Mouse (Mus musculus) heart, embryonic 13.5 days (tissue): Measurements from ENCODE around the gene Tceal3. TPM values are rescaled to one million over a fixed set of nuclear protein-coding genes. Genes with fewer than 3 reads are reported as not detected.
"Not testable (repeated sequence)": the region's sequence is repeated elsewhere in the genome, so short reads cannot be mapped to it uniquely, and the experiment has no call there.

Experiments
- ATAC-seq: fragments of 200-750 bp; cut with Nextera tagmentation; 2 replicates; pipeline ENCODE4 v1.8.0; 2017; ENCODE audit warnings: moderate TSS enrichment; ENCODE audit not compliant: insufficient number of reproducible peaks, low FRiP score, low TSS enrichment; ENCODE audit errors: extremely low read depth
- H3K27ac ChIP-seq: fragments of 300-500 bp; sonication (generic); replicated peaks from 2 replicates; pipeline ENCODE4 v1.5.1; 2015; ENCODE audit warnings: moderate library complexity, mild to moderate bottlenecking, inconsistent platforms
- H3K27me3 ChIP-seq: fragments of 300-500 bp; sonication (generic); replicated peaks from 2 replicates; pipeline ENCODE4 v1.6.1; 2015; ENCODE audit warnings: mild to moderate bottlenecking, inconsistent platforms
- H3K36me3 ChIP-seq: fragments of 300-500 bp; sonication (generic); 2 replicates; pipeline ENCODE4 v1.6.1; 2015; ENCODE audit warnings: mild to moderate bottlenecking, inconsistent platforms
- H3K4me1 ChIP-seq: fragments of 300-500 bp; sonication (generic); 2 replicates; pipeline ENCODE4 v1.6.1; 2015; ENCODE audit warnings: inconsistent platforms
- H3K4me2 ChIP-seq: fragments of 300-500 bp; sonication (generic); 2 replicates; pipeline ENCODE4 v1.6.1; 2015; ENCODE audit warnings: inconsistent platforms, mild to moderate bottlenecking, moderate library complexity
- H3K4me3 ChIP-seq: fragments of 300-500 bp; sonication (generic); 2 replicates; pipeline ENCODE4 v1.5.1; 2015; ENCODE audit warnings: moderate library complexity, mild to moderate bottlenecking, inconsistent platforms
- H3K9ac ChIP-seq: fragments of 300-500 bp; sonication (generic); 2 replicates; pipeline ENCODE4 v1.6.1; 2015; ENCODE audit warnings: inconsistent platforms, mild to moderate bottlenecking, moderate library complexity
- H3K9me3 ChIP-seq: fragments of 300-500 bp; sonication (generic); 2 replicates; pipeline ENCODE4 v1.6.1; 2016; ENCODE audit warnings: inconsistent platforms
- WGBS: fragments of 180-500 bp; shearing (Covaris S2); methylation state at CpG from one replicate; pipeline ENCODE4 v1.1.7; 2015; ENCODE audit warnings: mixed read lengths; 5-methylcytosine and 5-hydroxymethylcytosine counted together
- polyA plus RNA-seq: library from polyadenylated mRNA; unstranded; fragments of >200 nt; fragmentation: Nextera tagmentation; extraction: Ambion mirVana; gene quantifications from 2 replicates; pipeline ENCODE4 v1.2.1, GENCODE M21; 2015

Gene Tceal3
- 3.9 and 5.2 TPM in 2 replicates for polyA plus RNA-seq

DNA sequence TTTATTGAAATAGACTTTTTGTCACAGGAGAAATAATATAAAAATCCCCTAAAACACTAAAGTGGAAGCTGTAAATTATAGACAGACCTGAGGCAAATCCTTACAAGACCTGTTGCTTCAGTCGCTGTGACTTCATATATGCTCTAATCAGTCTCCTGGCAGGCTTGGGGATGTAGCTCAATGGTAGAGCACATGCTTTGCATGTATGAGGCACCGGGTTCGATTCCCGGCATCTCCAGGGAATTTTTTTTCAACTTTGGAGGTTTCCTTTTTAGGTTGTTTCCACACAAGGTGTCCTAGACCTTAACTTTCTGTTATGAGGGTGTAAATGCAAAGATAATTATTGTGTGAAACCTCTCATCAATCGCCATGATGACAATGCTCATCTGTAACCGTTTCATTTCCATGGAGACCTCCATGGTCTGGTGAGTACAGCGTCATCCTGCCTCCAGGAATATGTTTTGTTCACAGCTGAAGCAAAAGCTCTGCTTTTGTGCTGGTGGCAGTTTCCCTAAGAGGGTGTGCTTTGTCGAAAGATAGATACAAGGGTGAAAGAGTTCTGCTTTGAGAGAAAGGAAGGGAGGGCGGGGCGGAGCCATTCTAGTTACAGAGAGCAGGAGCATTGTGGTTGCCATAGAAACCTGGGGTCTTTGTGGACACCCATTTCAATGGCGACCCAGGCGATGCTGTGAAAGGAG, at the start of gene Tceal3:
Gene Tceal3, plus strand, starts transcription at position 644 of the 698 bp plus-strand sequence.
- Histone ChIP-seq H3K9ac (no peak within 1 kb of the TSS), H3K4me1 (no peaks in the 10 kb centered on the region), H3K27ac (no peak within 1 kb of the TSS), H3K9me3 (no peaks in the 10 kb centered on the region), H3K4me2 (no peak within 1 kb of the TSS), H3K27me3 (0 out of 2 replicates have a peak, but pooled peaks cover 5% of the 10 kb centered on the region), H3K36me3 (no peaks in the 10 kb centered on the region), H3K4me3 (no peak within 1 kb of the TSS)
- ATAC-seq = no peak
- 48% methylated on average over 12 of the region's 12 CpGs for WGBS

- not testable (repeated sequence) for H3K4me1 ChIP-seq, H3K36me3 ChIP-seq, ATAC-seq, H3K4me2 ChIP-seq, H3K27me3 ChIP-seq, H3K9ac ChIP-seq, H3K27ac ChIP-seq, H3K4me3 ChIP-seq, H3K9me3 ChIP-seq
- 46% methylated on average over 1 of the region's 1 CpGs for WGBS
Measured at GRCm38 (mm10) chrX:136543956-136544355, 46.7 kb upstream of the Tceal3 start, which contains the start of gene Kir3dl2. Gene Kir3dl2, minus strand, starts transcription at chrX:136544056.

GRCm38 (mm10) chrX:136569094-136569493, 21.5 kb upstream of the Tceal3 start:
- H3K9me3 ChIP-seq, H3K4me3 ChIP-seq, H3K4me1 ChIP-seq, ATAC-seq, H3K4me2 ChIP-seq, H3K27ac ChIP-seq, H3K9ac ChIP-seq, H3K27me3 ChIP-seq, H3K36me3 ChIP-seq: not testable (repeated sequence)
- 83% methylated on average over 9 of the region's 9 CpGs for WGBS

GRCm38 (mm10) chrX:136584617-136585016, 6.0 kb upstream of the Tceal3 start:
- WGBS = 82% methylated on average over 1 of the region's 1 CpGs
- H3K9ac ChIP-seq = no peak overlapping the region
- no peaks in the 10 kb centered on the region for H3K27me3 ChIP-seq
- H3K36me3 ChIP-seq = no peaks in the 10 kb centered on the region
- H3K9me3 ChIP-seq = no peaks in the 10 kb centered on the region
- H3K27ac ChIP-seq = no peak overlapping the region
- ATAC-seq = no peak
- H3K4me1 ChIP-seq = no peaks in the 10 kb centered on the region
- no peak overlapping the region for H3K4me3 ChIP-seq
- H3K4me2 ChIP-seq = no peak overlapping the region

DNA sequence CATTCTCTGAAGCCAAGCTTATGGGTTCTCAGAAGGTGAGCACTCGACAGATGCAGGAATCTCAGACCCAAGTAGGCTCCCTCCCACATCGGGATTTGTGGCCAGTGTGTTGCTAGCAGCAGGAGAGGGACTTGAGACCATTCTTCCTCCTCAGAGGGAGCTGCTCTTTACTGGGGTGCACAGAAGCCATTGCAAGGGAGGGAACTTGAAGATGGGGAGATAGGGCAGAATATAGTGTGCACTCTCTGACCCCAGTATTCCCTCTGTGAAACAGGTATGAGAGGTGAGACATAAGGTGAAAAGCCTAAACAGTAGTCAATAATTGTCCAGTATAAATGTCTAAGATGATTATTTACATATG, 235 bp downstream of the Tceal3 start:
- H3K27me3 ChIP-seq = 0 out of 2 replicates have a peak, but pooled peaks cover 5% of the 10 kb centered on the region
- no peak overlapping the region for H3K9ac ChIP-seq
- no peaks in the 10 kb centered on the region for H3K9me3 ChIP-seq
- no peak overlapping the region for H3K4me3 ChIP-seq
- no peaks in the 10 kb centered on the region for H3K36me3 ChIP-seq
- no peaks in the 10 kb centered on the region for H3K4me1 ChIP-seq
- no peak overlapping the region for H3K27ac ChIP-seq
- ATAC-seq = no peak
- 23% methylated on average over 2 of the region's 2 CpGs for WGBS
- no peak overlapping the region for H3K4me2 ChIP-seq

DNA sequence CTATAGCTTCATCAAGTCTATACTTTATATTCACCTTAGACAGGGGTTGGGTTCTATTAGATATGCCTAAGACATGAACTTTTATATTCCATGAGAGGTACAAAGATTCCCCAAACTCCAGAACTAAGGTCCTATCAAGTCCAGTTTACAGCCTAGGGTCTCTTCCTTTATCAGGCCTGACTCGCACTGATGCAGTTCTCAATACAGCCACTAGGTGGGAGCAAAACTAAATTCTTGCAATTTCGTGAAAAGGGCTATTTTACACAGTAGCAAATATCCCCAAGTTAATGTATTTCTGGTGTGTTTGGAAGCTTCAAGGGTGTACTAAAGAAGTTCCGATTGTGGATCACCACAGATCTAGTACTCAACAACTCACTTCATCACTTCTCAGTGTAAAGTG, 8.8 kb downstream of the Tceal3 start:
- H3K4me2 ChIP-seq = no peak overlapping the region
- H3K27ac ChIP-seq = no peak overlapping the region
- no peak overlapping the region for H3K4me3 ChIP-seq
- H3K4me1 ChIP-seq = no peaks in the 10 kb centered on the region
- no peaks in the 10 kb centered on the region for H3K9me3 ChIP-seq
- H3K36me3 ChIP-seq = no peaks in the 10 kb centered on the region
- no peak overlapping the region for H3K9ac ChIP-seq
- ATAC-seq = no peak
- WGBS = 16% methylated on average over 3 of the region's 3 CpGs
- H3K27me3 ChIP-seq = no peaks in the 10 kb centered on the region

DNA sequence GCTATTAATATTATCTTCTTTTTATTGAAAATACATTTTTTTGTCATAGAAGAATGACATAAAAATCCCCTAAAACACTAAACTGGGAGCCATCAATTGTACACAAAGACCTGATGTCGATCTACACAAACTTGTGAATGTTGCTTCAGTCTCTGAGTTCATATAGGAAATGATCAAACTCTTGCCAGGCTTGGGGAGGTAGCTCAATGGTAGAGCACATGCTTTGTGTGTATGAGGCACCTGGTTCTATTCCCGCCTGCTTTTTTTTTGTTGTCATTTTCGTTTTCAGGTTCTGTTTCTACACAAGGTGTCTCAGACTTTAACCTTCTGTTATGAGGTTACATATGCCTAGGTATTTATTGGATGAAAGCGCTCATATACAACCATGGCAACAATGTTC, 16.3 kb downstream of the Tceal3 start:
- no peaks in the 10 kb centered on the region for H3K4me1 ChIP-seq
- no peak overlapping the region for H3K27ac ChIP-seq
- no peaks in the 10 kb centered on the region for H3K36me3 ChIP-seq
- H3K4me2 ChIP-seq = no peak overlapping the region
- H3K4me3 ChIP-seq = no peak overlapping the region
- WGBS = 75% methylated on average over 4 of the region's 4 CpGs
- ATAC-seq = no peak
- H3K9ac ChIP-seq = no peak overlapping the region
- no peaks in the 10 kb centered on the region for H3K9me3 ChIP-seq
- no peaks in the 10 kb centered on the region for H3K27me3 ChIP-seq

DNA sequence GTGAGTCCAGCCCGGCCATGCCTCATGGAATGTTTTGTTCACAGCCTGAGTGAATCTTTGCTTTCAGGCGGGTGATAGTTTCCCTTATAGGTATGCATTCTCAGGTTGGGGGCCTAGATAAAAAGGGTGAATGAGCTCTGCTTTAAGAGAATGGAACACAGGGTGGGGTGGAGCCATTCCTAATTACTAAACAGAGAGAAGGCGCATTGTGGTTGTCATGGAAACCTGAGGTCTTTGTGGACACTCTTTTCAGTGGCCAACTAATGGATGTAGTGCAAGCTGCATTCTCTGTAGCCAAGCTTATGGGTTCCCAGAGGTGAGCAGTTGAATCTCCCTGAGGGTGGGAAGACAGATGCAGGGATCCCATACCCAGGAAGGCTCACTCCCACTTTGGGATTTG, 16.8 kb downstream of the Tceal3 start:
- H3K4me1 ChIP-seq = no peaks in the 10 kb centered on the region
- no peaks in the 10 kb centered on the region for H3K9me3 ChIP-seq
- H3K27me3 ChIP-seq = no peaks in the 10 kb centered on the region
- no peak overlapping the region for H3K4me3 ChIP-seq
- no peak overlapping the region for H3K9ac ChIP-seq
- no peaks in the 10 kb centered on the region for H3K36me3 ChIP-seq
- H3K27ac ChIP-seq = no peak overlapping the region
- WGBS = 87% methylated on average over 3 of the region's 3 CpGs
- no peak overlapping the region for H3K4me2 ChIP-seq
- no peak for ATAC-seq

GRCm38 (mm10) chrX:136611346-136611745, 20.7 kb downstream of the Tceal3 start:
- no peak for ATAC-seq
- 49% methylated on average over 3 of the region's 3 CpGs for WGBS
- Histone ChIP-seq H3K27me3 (no peaks in the 10 kb centered on the region), H3K4me1 (no peaks in the 10 kb centered on the region), H3K27ac (no peak overlapping the region), H3K4me2 (no peak overlapping the region), H3K9me3 (no peaks in the 10 kb centered on the region), H3K9ac (no peak overlapping the region), H3K36me3 (no peaks in the 10 kb centered on the region), H3K4me3 (no peak overlapping the region)

- 26% methylated on average over 3 of the region's 3 CpGs for WGBS
- ATAC-seq, H3K4me2 ChIP-seq: not testable (repeated sequence)
Measured at GRCm38 (mm10) chrX:136615889-136616288, 25.2 kb downstream of the Tceal3 start.

DNA sequence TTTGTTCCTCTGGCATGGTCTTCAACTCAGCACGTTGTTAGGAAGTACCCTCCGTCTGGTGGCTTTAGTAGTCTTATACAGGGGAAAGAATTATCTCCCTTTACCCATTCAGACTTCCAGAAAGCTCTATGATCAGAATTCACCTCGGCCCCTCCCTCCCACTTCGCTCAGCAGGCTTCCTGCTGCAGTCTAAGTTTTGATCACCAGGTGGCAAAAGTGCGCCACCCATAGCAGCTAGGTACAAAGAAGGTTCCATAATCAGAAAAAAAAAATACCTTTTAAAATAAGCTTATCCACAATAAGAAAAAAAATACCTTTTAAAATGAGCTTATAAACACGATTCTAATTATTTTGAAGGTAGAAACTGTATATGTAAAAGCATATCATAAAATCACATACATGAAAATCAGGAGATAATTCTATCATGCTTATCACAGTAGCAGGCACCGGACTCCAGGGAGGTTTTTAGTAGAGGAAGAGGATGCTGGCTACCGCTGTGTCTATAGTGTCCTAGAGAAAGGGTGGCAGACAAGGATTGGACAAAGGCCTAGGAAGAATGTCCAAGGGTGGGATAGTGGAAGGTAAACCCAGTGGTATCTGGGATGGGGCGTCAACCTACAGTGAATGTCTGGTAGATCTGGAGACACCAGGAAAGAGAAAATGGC, 34.4 kb downstream of the Tceal3 start:
- Histone ChIP-seq H3K4me3 (no peak overlapping the region), H3K27ac (no peak overlapping the region), H3K9me3 (no peaks in the 10 kb centered on the region), H3K4me1 (no peaks in the 10 kb centered on the region), H3K9ac (no peak overlapping the region), H3K27me3 (no peaks in the 10 kb centered on the region), H3K4me2 (no peak overlapping the region), H3K36me3 (no peaks in the 10 kb centered on the region)
- WGBS = 42% methylated on average over 9 of the region's 9 CpGs
- ATAC-seq = no peak

More at GRCm38 (mm10) chrX:136615889-136616288, 25.2 kb downstream of the Tceal3 start:
- H3K36me3 ChIP-seq, H3K9me3 ChIP-seq, H3K27ac ChIP-seq, H3K4me3 ChIP-seq, H3K4me1 ChIP-seq, H3K9ac ChIP-seq, H3K27me3 ChIP-seq: not testable (repeated sequence)

- no peaks in the 10 kb centered on the region for H3K27me3 ChIP-seq
- WGBS = 43% methylated on average over 4 of the region's 4 CpGs
- no peaks in the 10 kb centered on the region for H3K9me3 ChIP-seq
- no peak overlapping the region for H3K4me3 ChIP-seq
- H3K9ac ChIP-seq = no peak overlapping the region
- H3K36me3 ChIP-seq = no peaks in the 10 kb centered on the region
- H3K27ac ChIP-seq = no peak overlapping the region
- ATAC-seq = no peak
- no peaks in the 10 kb centered on the region for H3K4me1 ChIP-seq
- H3K4me2 ChIP-seq = no peak overlapping the region
Measured at GRCm38 (mm10) chrX:136625959-136626358, 35.3 kb downstream of the Tceal3 start.
